Mouse (Mus musculus) gastrocnemius, postnatal 4 days (tissue): Measurements from ENCODE around the gene Ccdc82. TPM values are rescaled to one million over a fixed set of nuclear protein-coding genes. Genes with fewer than 3 reads are reported as not detected.

Source experiments
- DNase-seq, 2 experiments: peaks; one replicate each; pipeline ENCODE4 v3.0.0; 2021 to 2022; ENCODE audit warnings: low spot score in 2 of 2, mixed read lengths in 2 of 2
- long read RNA-seq, 2 experiments: library from polyadenylated mRNA; stranded (forward); transcript quantifications; one replicate each; pipeline ENCODE4 v2.0.0; 2021
- total RNA-seq, 2 experiments: library from RNA; stranded (reverse); gene quantifications; 2 replicates each; pipeline ENCODE4 v1.2.3; 2021

The Ccdc82 gene
- total RNA-seq: 10 to 100 TPM; 10.8 to 12.8 TPM
- long read RNA-seq, experiment 1, full-length matches to known transcripts: 7 of 8 reads
- long read RNA-seq, experiment 1, partial matches to known transcripts: 0 of 8 reads
- long read RNA-seq, experiment 1, other reads (novel, unspliced or antisense): 1 of 8 reads
- long read RNA-seq, experiment 2, full-length matches to known transcripts: 3 of 8 reads
- long read RNA-seq, experiment 2, partial matches to known transcripts: 2 of 8 reads
- long read RNA-seq, experiment 2, other reads (novel, unspliced or antisense): 3 of 8 reads

- peak; percentile 88 to 94 for DNase-seq
These were observed at the start of gene Ccdc82 for GRCm38 (mm10) chr9:13246815-13247638. Ccdc82 (plus strand) TSS chr9:13246955.

GRCm38 (mm10) chr9:13200079-13200478 lies 46.7 kb upstream of the Ccdc82 start:
- no peak for DNase-seq

- DNase-seq: no peak
These were observed 43.6 kb upstream of the Ccdc82 start for GRCm38 (mm10) chr9:13203109-13203508.

- no peak for DNase-seq
These were observed 43.1 kb upstream of the Ccdc82 start for GRCm38 (mm10) chr9:13203681-13204080.

- DNase-seq: no peak
These were observed 40.4 kb upstream of the Ccdc82 start for GRCm38 (mm10) chr9:13206369-13206768.

GRCm38 (mm10) chr9:13225872-13226271 lies 20.9 kb upstream of the Ccdc82 start:
- DNase-seq: no peak

GRCm38 (mm10) chr9:13230553-13230952 lies 16.2 kb upstream of the Ccdc82 start:
- no peak for DNase-seq

- DNase-seq: no peak
These were observed 15.1 kb upstream of the Ccdc82 start for GRCm38 (mm10) chr9:13231545-13232216.

GRCm38 (mm10) chr9:13242321-13242720 lies 4.4 kb upstream of the Ccdc82 start:
- no peak for DNase-seq

- peak in 1 of 2 experiments; percentile 12 for DNase-seq
These were observed 1.3 kb upstream of the Ccdc82 start, which contains the start of gene Jrkl for GRCm38 (mm10) chr9:13245481-13245880. Jrkl (minus strand) TSS chr9:13245829.

- DNase-seq: no peak
These were observed 1.3 kb downstream of the Ccdc82 start for GRCm38 (mm10) chr9:13248104-13248503.

- no peak for DNase-seq
These were observed 4.5 kb downstream of the Ccdc82 start for GRCm38 (mm10) chr9:13251251-13251650.

GRCm38 (mm10) chr9:13256726-13257125 lies 10.0 kb downstream of the Ccdc82 start:
- DNase-seq: no peak

- DNase-seq: no peak
These were observed 11.4 kb downstream of the Ccdc82 start for GRCm38 (mm10) chr9:13258173-13258572.

- no peak for DNase-seq
These were observed 14.2 kb downstream of the Ccdc82 start for GRCm38 (mm10) chr9:13260980-13261379.

- no peak for DNase-seq
These were observed 26.5 kb downstream of the Ccdc82 start for GRCm38 (mm10) chr9:13273219-13273618.

GRCm38 (mm10) chr9:13287482-13287881 lies 40.7 kb downstream of the Ccdc82 start:
- no peak for DNase-seq

- DNase-seq: peak; percentile 75 to 89
These were observed 49.7 kb downstream of the Ccdc82 start for GRCm38 (mm10) chr9:13296274-13297121.

- no peak for DNase-seq
These were observed 50.4 kb downstream of the Ccdc82 start for GRCm38 (mm10) chr9:13297122-13297667.
